Mouse (Mus musculus): ENCODE data around the gene Shc1.
"Not testable (repeated sequence)": the region's sequence is repeated elsewhere in the genome, so short reads cannot be mapped to it uniquely, and the experiment has no call there.

Gene Shc1

DNA sequence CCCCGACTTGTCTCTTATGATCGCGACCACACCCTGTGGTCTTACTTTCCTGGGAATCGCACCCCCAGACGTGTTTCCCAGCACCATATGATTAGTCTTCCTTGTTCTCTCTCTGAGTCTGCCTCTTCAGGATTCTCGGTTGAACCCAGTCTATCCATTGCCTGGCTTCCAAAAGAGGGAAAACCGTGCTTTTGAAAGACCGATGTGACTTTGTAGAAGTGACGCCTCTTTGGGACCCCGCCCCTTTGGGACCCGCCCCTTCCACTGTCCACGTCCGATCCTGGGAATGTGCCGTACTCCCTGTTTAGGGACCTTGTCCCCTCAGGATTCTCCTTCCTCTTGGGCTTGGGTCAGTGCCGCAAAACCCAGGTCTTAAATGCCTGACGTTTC, 613 bp downstream of the Shc1 start:
- peak in 1 of 2 experiments; percentile 60 for DNase-seq (ENCODE audit: low spot score in 2 of 2)

DNA sequence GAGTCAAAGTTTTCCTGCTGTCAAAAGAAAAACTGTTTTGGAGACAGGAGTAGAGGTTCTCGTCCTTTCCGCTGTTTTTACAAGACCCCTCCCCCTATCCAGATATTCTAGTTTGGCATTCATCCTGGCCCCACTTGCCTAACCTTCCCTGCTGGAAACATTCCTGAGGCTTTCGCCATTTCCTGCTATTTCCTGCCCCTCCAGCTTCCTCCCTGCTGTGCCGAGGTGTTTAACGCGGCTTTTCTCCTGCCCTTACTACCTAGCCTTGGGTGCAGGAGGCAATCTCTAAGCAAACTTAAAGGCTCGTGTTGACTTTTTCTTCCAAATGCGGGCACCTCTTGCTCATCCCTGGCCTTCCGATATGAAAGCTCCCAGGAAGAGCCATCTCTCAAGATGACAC, 1.3 kb downstream of the Shc1 start:
- no peak for DNase-seq (ENCODE audit: low spot score in 2 of 2)

DNA sequence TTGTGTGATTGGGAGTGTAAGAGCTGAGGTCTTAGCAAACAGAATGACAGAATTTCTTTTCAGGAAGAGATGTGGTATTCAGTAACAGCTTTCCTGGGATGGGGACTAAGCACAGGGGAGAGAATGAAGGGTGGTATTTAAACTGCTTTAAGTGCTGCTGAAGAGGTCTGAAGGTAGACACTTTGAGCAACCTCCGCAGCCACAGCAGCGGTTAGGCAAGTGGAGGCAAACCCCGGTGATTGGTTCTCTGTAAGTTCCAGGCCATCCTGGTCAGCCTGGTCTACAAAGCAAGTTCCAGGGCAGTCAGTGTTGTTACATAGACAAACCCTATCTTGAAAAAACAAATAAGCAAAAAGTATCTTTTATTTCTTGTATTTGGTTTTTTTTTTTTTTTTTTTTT, 1.7 kb downstream of the Shc1 start:
- DNase-seq (ENCODE audit: low spot score in 2 of 2) = no peak

DNA sequence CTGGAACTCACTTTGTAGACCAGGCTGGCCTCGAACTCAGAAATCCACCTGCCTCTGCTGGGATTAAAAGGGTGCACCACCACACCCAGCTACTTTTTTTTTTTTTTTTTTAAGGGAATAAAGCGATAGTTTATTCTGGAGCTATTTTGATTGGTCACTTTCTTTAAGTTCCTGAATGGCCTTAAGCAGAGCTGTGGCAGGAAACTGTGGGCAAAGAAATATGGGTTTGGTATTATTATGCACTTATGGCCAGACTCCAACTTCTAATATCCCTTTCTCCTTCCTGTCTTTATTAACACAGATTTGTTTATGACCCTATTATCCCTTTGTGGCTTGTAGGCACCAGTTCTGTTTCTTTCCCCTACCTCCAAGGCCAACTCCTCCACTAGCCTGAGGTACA, 2.2 kb downstream of the Shc1 start:
- DNase-seq (ENCODE audit: low spot score in 2 of 2) = no peak

DNA sequence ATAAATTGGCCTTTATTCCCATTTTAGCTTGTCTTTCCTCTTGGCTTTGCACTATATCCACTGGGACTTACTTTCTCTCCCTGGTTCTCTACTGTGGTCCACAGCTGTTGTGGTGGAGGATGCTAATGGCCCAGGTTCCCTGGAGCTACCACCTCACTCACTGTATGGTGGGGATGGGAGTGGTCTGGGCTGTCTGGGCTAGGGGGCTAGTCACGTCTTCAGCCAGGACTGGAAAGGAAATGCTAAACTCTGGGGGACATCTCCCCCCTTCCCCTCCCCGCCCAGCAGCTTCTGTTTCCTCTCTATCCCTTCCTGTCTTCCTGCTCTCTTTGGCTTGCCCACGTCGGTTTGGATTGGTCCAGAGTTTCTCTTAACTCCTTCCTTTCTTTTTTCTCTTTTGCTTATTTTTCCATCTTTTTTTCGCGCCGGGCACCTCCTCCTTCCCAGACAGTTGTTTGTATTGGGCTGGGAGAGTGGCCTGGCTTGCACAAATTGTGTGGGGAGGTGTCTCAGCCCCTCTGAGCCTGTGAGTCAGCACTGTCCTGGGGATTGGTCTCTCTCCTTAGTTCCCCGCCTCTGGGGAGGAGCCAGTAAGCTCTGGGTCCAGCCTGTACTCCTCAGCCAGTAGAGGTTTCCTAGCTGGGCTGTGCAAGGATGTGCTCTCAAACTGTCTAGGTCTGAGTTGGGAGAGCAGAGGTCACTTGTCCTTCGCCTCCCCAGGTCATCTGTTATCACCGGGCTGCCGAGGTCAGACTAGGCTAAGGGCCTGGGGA, 2.9 kb downstream of the Shc1 start:
- DNase-seq (ENCODE audit: low spot score in 2 of 2) = peak; percentile 82 to 84

DNA sequence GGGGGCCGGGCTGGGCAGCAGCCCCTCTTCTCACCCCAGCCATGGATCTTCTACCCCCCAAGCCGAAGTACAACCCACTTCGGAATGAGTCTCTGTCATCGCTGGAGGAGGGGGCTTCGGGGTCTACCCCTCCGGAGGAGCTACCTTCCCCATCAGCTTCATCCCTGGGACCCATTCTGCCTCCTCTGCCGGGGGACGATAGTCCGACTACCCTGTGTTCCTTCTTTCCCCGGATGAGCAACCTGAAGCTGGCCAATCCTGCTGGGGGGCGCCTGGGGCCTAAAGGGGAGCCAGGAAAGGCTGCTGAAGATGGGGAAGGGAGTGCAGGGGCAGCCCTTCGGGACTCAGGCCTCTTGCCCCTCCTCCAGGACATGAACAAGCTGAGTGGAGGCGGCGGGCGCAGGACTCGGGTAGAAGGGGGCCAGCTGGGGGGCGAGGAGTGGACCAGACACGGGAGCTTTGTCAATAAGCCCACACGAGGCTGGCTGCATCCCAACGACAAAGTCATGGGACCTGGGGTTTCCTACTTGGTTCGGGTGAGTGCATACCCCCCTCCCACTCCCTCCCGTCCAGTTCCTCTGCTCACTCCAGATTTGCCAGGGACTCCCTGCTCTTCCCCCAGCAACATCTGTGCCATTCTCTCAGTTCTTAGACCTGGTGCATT, 3.7 kb downstream of the Shc1 start:
- no peak for DNase-seq (ENCODE audit: low spot score in 2 of 2)

DNA sequence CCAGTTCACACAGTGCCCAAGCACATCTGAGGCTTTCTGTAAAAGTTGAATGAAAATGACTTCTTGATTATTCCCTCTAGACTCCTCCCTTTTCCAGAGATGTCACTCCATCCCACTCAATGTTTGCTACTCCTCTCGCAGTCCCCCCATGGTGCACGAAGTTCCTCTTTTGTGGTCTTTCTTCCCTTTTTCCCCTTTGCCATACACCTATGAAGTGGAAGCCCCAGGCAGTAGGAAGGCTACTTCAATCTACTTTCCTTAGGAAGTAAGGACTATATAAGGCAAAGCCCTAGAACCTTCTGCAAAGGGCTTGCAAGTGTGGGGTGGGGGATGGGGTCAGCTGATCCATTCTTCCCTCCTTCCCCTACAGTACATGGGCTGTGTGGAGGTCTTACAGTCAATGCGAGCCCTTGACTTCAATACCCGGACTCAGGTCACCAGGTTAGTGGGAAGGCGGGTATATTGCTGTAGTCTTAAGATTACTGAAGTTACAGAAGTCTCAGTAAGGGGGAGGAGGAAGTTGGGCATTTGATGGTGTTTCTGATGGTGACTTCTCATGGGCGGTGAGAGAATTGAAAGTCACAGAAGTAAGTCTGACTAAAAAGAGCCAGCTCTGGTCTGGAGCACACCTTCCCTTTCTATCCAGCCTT, 4.4 kb downstream of the Shc1 start:
- no peak for DNase-seq (ENCODE audit: low spot score in 2 of 2)

DNA sequence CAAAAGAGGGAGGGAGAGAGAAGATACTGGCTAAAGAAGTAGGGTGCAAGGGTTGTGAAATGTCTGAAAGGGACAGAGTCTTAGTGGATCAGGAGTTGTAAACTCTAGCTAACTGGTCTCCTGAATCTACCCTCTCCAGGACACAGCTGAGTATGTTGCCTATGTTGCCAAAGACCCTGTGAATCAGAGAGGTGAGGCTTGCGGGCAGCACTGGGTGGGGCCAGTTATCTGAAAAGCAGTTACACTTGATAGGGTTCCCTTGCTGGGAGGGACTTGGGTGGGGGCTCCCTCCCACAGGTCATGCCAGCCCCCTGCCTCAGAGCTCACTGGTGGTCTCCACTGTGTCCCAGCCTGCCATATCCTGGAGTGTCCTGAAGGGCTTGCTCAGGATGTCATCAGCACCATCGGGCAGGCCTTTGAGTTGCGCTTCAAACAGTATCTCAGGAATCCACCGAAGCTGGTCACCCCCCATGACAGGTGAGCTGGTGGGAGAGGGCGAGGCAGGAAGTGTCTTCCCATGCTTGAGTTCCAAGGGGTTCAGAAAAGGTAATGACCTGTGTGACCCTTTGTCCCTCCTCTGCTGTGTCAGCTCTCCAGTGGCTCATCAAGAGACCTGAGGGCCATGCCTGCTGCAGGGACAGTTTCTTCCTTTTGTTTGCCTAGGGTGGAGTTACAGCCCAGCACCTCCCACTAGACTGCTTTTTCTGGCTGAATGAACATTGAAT, 6.3 kb downstream of the Shc1 start:
- DNase-seq (ENCODE audit: low spot score in 2 of 2) = no peak

DNA sequence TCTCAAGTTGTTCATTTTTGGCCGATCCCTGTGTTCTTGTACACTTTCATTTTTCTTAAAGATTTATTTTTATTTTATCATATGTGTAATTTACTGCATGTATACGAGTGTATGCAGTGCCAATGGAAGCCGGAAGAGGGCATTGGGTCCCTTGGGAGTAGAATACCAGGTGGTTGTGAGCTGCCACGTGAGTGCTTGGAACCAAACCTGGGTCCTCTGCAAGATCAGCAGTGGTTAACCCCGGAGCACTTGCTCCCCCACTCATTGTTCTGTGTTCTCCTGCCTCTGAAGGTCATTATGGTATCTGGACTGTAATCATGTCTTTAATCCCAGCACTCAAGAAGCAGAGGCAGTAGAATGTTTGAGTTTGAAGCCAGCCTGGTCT, 6.9 kb downstream of the Shc1 start:
- DNase-seq (ENCODE audit: low spot score in 2 of 2) = no peak

DNA sequence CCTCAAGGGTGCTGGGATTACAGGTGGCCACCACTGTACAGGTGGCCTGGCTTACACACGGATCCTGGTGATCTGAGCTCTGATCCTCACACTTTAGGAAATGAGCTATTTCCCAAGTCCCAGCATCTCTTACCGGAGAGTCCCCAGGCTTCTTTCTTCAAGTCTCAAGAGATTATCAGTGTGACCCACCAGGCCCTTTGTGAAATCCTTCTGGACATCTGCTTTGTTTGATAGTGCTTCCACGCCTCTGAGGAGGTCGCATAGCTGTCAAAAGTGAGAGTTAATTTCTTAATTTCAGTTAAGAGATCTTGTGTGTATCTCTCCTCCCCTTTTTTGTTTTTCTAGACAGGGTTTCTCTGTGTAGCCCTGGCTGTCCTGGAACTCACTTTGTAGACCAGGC, 7.6 kb downstream of the Shc1 start:
- no peak for DNase-seq (ENCODE audit: low spot score in 2 of 2)

DNA sequence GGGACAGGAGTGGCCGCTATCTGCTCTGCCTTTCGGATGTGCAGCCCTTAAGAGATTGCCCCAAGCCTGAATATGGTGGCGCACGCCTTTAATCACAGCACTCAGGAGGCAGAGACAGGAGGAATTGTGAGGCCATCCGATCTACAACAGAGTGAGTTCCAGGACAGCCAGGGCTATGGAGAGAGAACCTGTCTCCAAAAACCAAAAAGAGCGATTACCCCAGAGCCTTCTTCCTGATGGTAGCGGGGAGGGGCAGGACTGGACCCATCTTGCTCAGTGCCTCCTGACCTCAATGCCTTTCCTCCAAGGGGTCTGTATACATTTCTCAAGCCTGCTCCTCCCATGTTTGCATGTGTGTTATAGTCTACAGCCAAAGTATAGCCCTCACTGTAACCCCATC, 10.8 kb downstream of the Shc1 start:
- not testable (repeated sequence) for DNase-seq (ENCODE audit: low spot score in 2 of 2)

DNA sequence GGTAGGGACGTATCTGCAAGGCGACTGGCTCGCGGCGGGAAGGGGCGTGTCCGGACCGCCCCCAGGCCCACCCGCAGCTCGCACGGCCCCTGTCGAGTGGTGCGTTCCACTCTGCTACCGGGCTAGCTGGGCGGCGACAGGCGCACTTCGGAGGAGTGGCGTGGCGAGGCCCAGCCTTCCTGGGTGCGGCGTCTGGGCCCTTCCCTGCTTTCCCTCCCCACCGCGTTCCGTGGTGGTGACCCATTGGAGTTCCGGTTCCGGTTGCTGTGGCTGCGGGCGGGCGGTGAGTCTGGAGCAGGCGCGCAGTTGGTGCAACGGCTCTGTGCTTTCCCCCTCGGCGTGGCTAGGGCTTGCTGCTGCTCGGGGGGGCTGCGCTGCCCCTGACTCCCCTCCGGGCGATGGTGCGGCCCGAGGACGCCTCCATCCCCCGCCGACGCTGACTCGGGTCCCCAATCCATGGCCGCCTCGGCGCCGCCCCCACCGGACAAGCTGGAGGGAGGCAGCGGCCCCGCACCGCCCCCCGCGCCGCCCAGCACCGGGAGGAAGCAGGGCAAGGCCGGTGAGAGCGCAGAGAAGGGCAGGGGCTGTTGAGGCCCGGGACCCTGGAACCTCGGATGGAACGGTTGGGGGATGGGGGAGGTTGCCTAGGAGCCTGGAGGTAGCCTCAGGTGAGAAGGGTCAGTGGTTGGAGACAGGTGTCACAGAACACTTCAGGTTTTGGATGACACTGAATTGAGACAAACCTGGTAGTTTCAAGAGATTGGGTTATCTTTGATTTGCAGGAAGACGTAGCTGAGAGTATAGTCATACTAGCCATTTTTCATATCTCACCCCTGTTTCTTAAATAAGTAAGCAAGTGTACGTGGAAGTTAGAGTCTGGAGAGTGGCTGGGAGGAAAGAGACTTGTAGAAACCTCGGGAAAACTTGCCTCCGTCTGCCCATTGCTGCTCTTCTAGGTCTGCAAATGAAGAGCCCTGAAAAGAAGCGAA, 12.2 kb downstream of the Shc1 start, which contains the start of gene Pygo2:
Pygo2 (plus strand) TSS at position 44 of the 989 bp plus-strand sequence.
- peak; percentile 98 for DNase-seq (ENCODE audit: low spot score in 2 of 2)

DNA sequence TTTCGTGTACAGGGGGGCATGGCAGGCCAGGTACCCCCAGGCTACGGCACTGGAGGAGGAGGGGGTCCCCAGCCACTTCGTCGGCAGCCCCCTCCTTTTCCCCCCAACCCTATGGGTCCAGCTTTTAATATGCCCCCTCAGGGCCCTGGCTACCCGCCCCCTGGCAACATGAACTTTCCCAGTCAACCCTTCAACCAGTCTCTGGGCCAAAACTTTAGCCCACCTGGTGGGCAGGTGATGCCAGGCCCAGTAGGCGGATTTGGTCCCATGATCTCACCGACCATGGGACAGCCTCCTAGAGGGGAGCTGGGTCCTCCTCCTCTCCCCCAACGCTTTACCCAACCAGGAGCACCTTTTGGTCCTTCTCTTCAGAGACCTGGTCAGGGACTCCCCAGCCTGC, 14.4 kb downstream of the Shc1 start:
- DNase-seq (ENCODE audit: low spot score in 2 of 2) = no peak

DNA sequence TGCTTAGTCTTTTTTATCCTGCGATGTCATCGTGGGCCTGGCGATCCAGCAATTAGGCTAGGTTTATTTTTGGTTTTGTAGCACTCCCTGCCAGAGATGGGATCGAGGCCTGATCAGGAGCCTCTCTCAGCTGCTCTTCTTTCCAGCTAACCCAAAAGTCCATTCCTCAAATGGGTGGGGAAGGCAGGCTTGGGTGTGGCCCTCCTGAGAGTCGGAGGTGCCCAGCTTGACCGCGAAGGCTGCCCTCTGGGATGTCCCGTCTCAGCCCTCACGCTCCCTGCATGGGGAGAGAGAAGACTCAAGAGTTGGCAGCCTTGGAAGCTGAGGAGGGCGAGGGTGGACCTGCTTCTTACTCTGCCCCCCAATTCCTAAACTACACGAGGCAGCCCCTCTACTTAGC, 16.3 kb downstream of the Shc1 start:
- DNase-seq (ENCODE audit: low spot score in 2 of 2) = no peak

DNA sequence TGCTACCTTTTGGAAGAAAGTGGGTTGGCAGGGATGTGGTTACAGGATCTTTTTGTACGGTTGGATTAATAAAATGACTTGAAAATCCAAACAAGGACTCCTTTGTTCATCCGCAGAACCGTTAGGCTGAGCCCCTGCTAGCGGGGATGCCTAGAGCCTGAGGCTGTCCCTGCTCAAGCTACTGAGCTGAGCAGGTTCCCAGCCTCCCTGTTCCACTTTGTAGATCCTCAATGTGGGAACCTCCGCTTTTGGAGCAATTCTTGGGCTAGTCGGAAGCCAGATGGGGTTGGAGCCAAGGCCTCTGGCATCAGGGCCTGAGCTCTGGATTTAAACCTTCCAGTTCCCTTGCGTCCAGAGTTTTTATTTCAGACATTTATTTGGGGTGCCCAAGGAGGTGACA, 16.8 kb downstream of the Shc1 start:
- peak in 1 of 2 experiments; percentile 55 for DNase-seq (ENCODE audit: low spot score in 2 of 2)

DNA sequence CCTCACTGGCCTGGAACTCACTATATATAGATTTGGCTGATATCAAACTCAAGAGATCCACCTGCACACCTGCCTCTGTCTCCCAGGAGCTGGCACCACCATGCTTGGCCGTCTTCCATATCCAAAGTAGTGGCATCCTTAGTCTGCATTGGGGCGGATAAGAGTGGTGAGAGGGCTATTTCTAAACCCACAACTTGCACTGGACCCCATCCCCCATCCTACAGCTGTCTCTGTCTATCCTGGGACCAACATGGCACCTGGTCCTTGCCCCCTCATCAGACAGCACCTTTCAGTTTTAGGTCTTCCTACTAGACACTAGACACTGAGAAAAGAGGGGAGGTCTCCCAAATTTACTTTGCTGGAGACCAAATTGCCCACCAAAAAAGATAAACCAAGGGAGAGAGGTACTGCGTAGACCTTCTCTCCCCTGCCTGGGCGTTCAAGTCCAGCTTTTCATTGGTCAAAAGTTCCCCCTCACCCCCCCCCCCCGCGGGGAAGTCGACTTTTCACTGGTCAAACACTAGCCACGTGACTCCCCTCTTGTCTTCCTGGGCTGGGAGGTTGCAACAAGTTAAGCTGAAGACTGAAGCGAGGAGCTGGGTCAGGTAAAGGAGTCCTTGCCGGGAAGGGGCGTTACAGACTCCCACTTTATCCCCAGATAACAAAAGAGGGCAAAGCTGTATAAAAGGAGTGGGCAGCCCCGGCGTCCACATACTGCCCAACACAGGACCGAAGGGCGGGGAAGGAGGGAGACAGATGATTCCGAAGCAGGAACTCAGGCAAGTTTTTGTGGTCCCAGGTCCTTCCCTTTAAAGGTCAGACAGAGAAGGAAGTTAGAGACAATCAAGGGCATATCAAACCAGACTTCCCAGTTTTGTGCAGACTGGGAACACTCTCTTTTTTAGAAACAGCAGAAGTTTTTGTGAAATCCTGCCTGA, 18.2 kb downstream of the Shc1 start, which contains the start of gene Pbxip1:
Pbxip1 (plus strand) TSS at position 531 of the 938 bp plus-strand sequence.
- peak in 1 of 2 experiments; percentile 50 for DNase-seq (ENCODE audit: low spot score in 2 of 2)

DNA sequence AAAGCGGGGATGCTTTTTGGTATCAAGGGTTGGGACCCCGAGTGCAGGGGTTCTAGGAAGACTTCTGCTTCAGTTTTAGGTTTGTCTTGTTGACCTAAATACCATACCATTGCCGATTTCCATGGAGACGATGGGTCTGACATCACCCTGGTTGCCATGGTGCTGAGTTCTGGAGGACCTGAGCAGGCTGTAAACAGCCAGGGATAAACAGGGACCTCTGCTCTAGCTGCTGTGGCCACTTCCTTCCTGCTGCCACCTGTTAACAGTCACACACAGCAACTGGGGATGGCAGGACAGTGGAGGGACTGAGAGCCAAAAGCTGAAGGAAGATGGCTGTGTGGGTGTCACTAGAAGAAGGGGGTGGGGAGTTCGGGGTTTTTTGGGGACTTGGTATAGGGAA, 19.0 kb downstream of the Shc1 start:
- peak; percentile 51 to 70 for DNase-seq (ENCODE audit: low spot score in 2 of 2)

DNA sequence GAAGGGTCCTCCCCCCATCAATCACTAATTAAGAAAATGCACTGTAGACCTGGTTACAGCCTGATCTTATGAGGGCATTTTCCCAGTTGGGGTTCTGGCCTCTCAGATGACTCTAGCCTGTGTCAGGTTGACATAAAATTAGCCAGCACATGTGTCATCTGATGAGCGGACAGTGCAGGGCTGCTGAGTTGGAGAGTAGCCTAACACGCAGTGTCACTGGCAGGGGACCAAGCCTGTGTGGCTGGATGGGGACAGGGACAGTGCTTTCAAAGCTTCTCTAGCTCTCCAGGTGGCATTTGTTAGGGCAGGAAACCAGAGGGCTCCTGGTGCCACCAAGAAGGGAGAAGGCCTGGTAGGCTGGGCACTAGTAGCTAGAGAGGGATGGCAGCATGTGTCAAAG, 22.4 kb downstream of the Shc1 start:
- no peak for DNase-seq (ENCODE audit: low spot score in 2 of 2)

DNA sequence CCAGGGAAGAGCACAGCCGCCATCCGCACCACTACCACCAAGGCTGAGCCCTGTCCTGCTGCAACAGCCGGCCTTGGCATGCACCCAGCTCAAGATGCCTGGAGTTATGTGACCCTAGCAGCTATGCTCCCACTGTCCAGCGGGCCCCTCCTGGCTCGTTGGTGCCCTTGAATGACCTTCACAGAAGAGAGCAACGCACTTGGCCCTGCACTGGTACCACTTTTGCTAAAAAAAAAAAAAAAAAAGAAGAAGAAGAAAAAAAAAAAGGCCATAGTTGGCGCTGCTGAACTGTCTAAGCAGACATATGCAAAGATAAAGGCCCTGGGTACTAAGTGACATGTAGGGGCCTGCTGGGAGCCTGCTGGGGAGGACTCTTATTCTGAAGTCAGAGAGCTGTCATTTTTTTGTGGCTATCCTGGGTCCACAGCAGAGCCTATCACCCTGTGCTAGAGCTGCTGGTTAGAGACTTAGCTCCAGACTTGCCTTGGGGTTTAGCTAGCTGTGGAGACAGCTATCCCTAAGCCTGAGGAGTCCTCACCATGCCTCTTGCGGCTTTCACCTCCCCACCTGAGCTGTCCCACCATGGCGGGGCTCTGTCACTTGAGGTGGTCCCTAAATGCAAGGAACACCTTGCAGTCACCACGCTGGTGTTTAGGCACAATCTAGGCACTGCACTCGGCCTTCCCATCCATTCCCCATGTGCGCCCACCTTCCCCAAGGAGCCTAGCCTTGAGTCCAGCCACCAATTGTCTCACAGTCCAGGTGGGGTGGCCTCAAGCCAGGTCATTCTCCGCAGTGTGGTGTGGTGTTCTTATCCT, 30.7 kb downstream of the Shc1 start:
- no peak for DNase-seq (ENCODE audit: low spot score in 2 of 2)

All from right cerebral cortex, postnatal 10 days (tissue).